Mouse (Mus musculus) thymus, adult 2 months (tissue): ENCODE results near the gene Arhgef28. TPM values are rescaled to one million over a fixed set of nuclear protein-coding genes. Genes with fewer than 3 reads are reported as not detected.

Source experiments
- DNase-seq: peaks from one replicate; pipeline ENCODE4 v3.0.0; 2021
- H3K27ac ChIP-seq: fragments of 200-500 bp; 2 replicates; pipeline ENCODE4 v1.5.1; 2012; ENCODE audit warnings: low read length, control low read depth; ENCODE audit not compliant: control insufficient read depth, insufficient read depth
- H3K27me3 ChIP-seq: fragments of 200-500 bp; 2 replicates; pipeline ENCODE4 v1.6.1; 2012; ENCODE audit warnings: mild to moderate bottlenecking, low read length, moderate library complexity, mixed read lengths; ENCODE audit not compliant: control insufficient read depth, insufficient read depth
- H3K36me3 ChIP-seq: fragments of 200-500 bp; 2 replicates; pipeline ENCODE4 v1.6.1; 2012; ENCODE audit warnings: mild to moderate bottlenecking, low read length, moderate library complexity; ENCODE audit not compliant: control insufficient read depth, insufficient read depth
- H3K4me1 ChIP-seq: fragments of 200-500 bp; replicated peaks from 2 replicates; pipeline ENCODE4 v1.6.1; 2012; ENCODE audit warnings: low read length; ENCODE audit not compliant: control insufficient read depth, insufficient read depth
- H3K4me3 ChIP-seq: fragments of 200-500 bp; 2 replicates; pipeline ENCODE4 v1.5.1; 2012; ENCODE audit warnings: mild to moderate bottlenecking, low read length, control low read depth, moderate library complexity; ENCODE audit not compliant: control insufficient read depth, insufficient read depth
- CTCF ChIP-seq: fragments of 200-500 bp; IDR thresholded peaks from 2 replicates; pipeline ENCODE4 v1.5.1; 2012; ENCODE audit warnings: mild to moderate bottlenecking, control low read depth, low read length, moderate library complexity, borderline replicate concordance; ENCODE audit not compliant: control insufficient read depth, poor library complexity, insufficient read depth; ENCODE audit errors: extremely low read depth
- POLR2A ChIP-seq: fragments of 200-500 bp; IDR thresholded peaks from 2 replicates; pipeline ENCODE4 v1.6.1; 2012; ENCODE audit warnings: mild to moderate bottlenecking, low read length, control low read depth, moderate library complexity; ENCODE audit not compliant: control insufficient read depth, poor library complexity, insufficient read depth; ENCODE audit errors: extremely low read depth
- WGBS: fragments of 180-500 bp; shearing (Covaris S2); methylation state at CpG from one replicate; pipeline ENCODE4 v1.1.7; 2018; 5-methylcytosine and 5-hydroxymethylcytosine counted together
- polyA plus RNA-seq: library from polyadenylated mRNA; depleted of rRNA; stranded (reverse); fragments of >200 nt; gene quantifications from 2 replicates; pipeline ENCODE4 v1.2.3, GENCODE M21; 2012

Gene Arhgef28
- polyA plus RNA-seq, 1 experiment, result 2.0 TPM

DNA sequence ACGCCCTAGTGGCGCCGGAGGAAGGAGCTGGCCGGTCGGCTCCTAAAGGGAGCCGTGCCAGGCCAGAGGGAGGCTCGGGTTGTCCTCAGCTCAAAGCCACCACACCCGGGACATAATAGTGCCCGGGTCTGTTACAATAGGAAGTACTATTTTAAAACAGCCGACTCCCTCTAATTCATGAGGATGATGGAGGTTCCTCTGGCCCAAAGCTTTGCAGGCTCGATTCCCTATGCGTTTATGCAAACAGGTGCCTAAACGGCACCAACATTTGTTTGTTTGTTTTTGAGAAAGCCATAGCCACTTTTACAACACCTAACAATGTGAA is 269 bp upstream of the Arhgef28 start:
- Histone ChIP-seq H3K4me1 (0 out of 2 replicates have a peak, but pooled peaks cover 5% of the 10 kb centered on the region), H3K36me3 (no peaks in the 10 kb centered on the region), H3K27me3 (peaks cover 4% of the 10 kb centered on the region; the same call in 1 of the 2 replicates), H3K4me3 (0 out of 2 replicates have a peak overlapping the region, but pooled peaks have one; percentile 6), H3K27ac (no peak overlapping the region)
- no peak for DNase-seq
- 4% methylated on average over 13 of the region's 13 CpGs for WGBS
- TF ChIP-seq POLR2A (no peak), CTCF (no peak)

GRCm38 (mm10) chr13:98205111-98205510 is 1.1 kb downstream of the Arhgef28 start:
- 70% methylated on average over 8 of the region's 8 CpGs for WGBS
- TF ChIP-seq CTCF, result no peak
- no peak for TF ChIP-seq POLR2A
- H3K36me3 ChIP-seq, result no peaks in the 10 kb centered on the region
- no peak overlapping the region for H3K27ac ChIP-seq
- DNase-seq, result no peak
- H3K27me3 ChIP-seq, result peaks cover 4% of the 10 kb centered on the region; the same call in 1 of the 2 replicates
- H3K4me3 ChIP-seq, result no peak overlapping the region
- 0 out of 2 replicates have a peak, but pooled peaks cover 5% of the 10 kb centered on the region for H3K4me1 ChIP-seq

DNA sequence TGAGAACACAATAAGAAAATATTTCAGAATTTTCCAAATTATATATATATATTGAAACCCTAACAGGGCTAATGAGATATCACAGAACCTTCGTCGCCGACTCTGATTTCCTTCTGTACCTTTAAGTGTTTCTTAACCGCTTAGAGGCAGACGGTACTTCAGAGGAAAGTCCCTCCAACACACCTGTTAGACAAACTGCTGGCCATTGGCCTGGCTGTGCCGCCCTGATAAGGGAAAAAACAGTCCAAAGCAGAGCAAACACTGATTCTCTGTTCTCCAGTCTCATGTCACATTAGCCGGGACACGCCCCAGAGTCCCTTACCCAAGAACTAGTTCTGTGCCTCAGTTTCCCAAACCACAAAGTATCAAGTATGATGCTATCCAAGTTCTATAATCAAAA is 1.9 kb downstream of the Arhgef28 start:
- no peak overlapping the region for H3K27ac ChIP-seq
- 0 out of 2 replicates have a peak, but pooled peaks cover 5% of the 10 kb centered on the region for H3K4me1 ChIP-seq
- 96% methylated on average over 8 of the region's 8 CpGs for WGBS
- H3K36me3 ChIP-seq, result no peaks in the 10 kb centered on the region
- no peak for DNase-seq
- no peak overlapping the region for H3K4me3 ChIP-seq
- TF ChIP-seq CTCF (no peak), POLR2A (no peak)
- peaks cover 4% of the 10 kb centered on the region; the same call in 1 of the 2 replicates for H3K27me3 ChIP-seq

- no peak overlapping the region for H3K27ac ChIP-seq
- no peak for DNase-seq
- H3K4me1 ChIP-seq, result 0 out of 2 replicates have a peak, but pooled peaks cover 4% of the 10 kb centered on the region
- H3K4me3 ChIP-seq, result no peak overlapping the region
- H3K27me3 ChIP-seq, result peaks cover 2% of the 10 kb centered on the region; the same call in 1 of the 2 replicates
- no peaks in the 10 kb centered on the region for H3K36me3 ChIP-seq
- WGBS, result 71% methylated on average over 9 of the region's 9 CpGs
- TF ChIP-seq POLR2A (no peak), CTCF (no peak)
Measured at GRCm38 (mm10) chr13:98201436-98201835, 4.8 kb downstream of the Arhgef28 start.

- 54% methylated on average over 10 of the region's 10 CpGs for WGBS
- Histone ChIP-seq H3K4me1 (no peaks in the 10 kb centered on the region), H3K4me3 (no peak overlapping the region), H3K27ac (no peak overlapping the region), H3K36me3 (no peaks in the 10 kb centered on the region), H3K27me3 (no peaks in the 10 kb centered on the region)
- no peak for TF ChIP-seq CTCF
- no peak for TF ChIP-seq POLR2A
- DNase-seq, result no peak
Measured at GRCm38 (mm10) chr13:98192596-98192995, 13.6 kb downstream of the Arhgef28 start.

GRCm38 (mm10) chr13:98188500-98188899 is 17.7 kb downstream of the Arhgef28 start:
- no peak for DNase-seq
- Histone ChIP-seq H3K4me3 (no peak overlapping the region), H3K4me1 (no peaks in the 10 kb centered on the region), H3K27ac (no peak overlapping the region), H3K27me3 (no peaks in the 10 kb centered on the region), H3K36me3 (no peaks in the 10 kb centered on the region)
- TF ChIP-seq POLR2A (no peak), CTCF (no peak)
- WGBS, result 97% methylated on average over 2 of the region's 2 CpGs

GRCm38 (mm10) chr13:98187904-98188303 is 18.3 kb downstream of the Arhgef28 start:
- Histone ChIP-seq H3K36me3 (no peaks in the 10 kb centered on the region), H3K4me3 (no peak overlapping the region), H3K27ac (no peak overlapping the region), H3K27me3 (no peaks in the 10 kb centered on the region), H3K4me1 (no peaks in the 10 kb centered on the region)
- WGBS, result 96% methylated on average over 1 of the region's 1 CpGs
- TF ChIP-seq CTCF (no peak), POLR2A (no peak)
- DNase-seq, result no peak
